Mouse (Mus musculus) Patski (cell line): Measurements from ENCODE around the gene Ltb4r2. TPM values are rescaled to one million over a fixed set of nuclear protein-coding genes. Genes with fewer than 3 reads are reported as not detected.
A peak's percentile ranks its signal among the peaks of the same experiment; 100 is the strongest.

Experiments
- ATAC-seq: fragments of 100-300 bp; one replicate; pipeline ENCODE4 v1.8.0; 2021
- CTCF ChIA-PET: fragments of 350-600 bp; sonication (Branson Sonifier 250); formaldehyde crosslinking; loops from one replicate; lab custom pipeline; 2022; ENCODE audit warnings: inconsistent platforms; lab: Charles Lee
- POLR2A ChIA-PET: fragments of 350-600 bp; sonication (Branson Sonifier 250); formaldehyde crosslinking; loops from one replicate; lab custom pipeline; 2022; ENCODE audit warnings: antibody characterized with exemption, inconsistent platforms; lab: Charles Lee
- DNase-seq: peaks from one replicate; pipeline ENCODE4 v3.0.0-alpha.2; 2011; ENCODE audit warnings: low read depth, low spot score
- H3K27me3 ChIP-seq: fragments of 371-371 bp; one replicate; pipeline ENCODE4 v1.5.1; 2021
- CTCF ChIP-seq: fragments of 100-300 bp; IDR thresholded peaks from one replicate; pipeline ENCODE4 v1.5.1; 2021
- in situ Hi-C: fragments of 300-500 bp; cut with MboI; formaldehyde crosslinking; loops from 3 replicates; pipeline ENCODE4 v1.11.1; 2018; ENCODE audit warnings: low pct_unique_long_range_greater_than_20kb, mixed read lengths
- polyA plus RNA-seq: library from polyadenylated mRNA; unstranded; gene quantifications from one replicate; pipeline ENCODE4 v1.2.3, GENCODE M21; 2021

Gene Ltb4r2
- not detected for polyA plus RNA-seq

GRCm38 (mm10) chr14:55761163-55761562, at the start of gene Ltb4r2:
TSS of gene Ltb4r2 (plus strand) at chr14:55761428.
- in situ Hi-C loops: no loop called here
- TF ChIP-seq CTCF: no peak
- ATAC-seq: no peak
- no peak for DNase-seq
- ChIA-PET POLR2A (no interaction called here), CTCF (interaction anchor here (0.8 to 1.9 kb wide), 3 partner anchors 10 to 77 kb away, joined by 3 to 5 read pairs (median 3); no protein-coding TSS in a partner anchor)
- no peaks in the 10 kb centered on the region for H3K27me3 ChIP-seq

DNA sequence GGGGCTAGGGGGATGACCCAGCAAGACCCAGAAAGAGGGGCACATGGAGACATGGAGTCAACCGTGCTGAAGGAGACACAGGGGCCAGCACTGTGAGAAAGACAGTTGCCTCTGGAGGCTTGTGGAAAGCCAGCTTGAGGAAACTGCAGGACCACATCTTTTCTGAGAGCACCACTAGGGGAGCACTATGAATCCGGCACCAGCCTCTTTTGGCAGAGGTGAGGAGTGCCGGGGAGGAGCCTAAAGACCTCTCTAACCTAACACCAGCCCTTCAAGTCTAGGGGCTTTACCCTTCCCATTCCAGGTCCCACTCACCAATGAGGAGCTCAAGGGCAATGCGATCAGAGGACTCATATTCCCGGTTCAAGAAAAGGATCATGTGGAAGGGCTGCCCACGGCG, 49.4 kb upstream of the Ltb4r2 start:
- H3K27me3 ChIP-seq: no peaks in the 10 kb centered on the region
- ChIA-PET POLR2A (interaction anchor here (0.5 kb wide), 1 partner anchor 47 kb away, joined by 5 read pairs; no protein-coding TSS in a partner anchor), CTCF (interaction anchor here (1.3 to 1.4 kb wide), 2 partner anchors 11 to 37 kb away, joined by 3 to 4 read pairs; no protein-coding TSS in a partner anchor)
- DNase-seq: no peak
- no peak for ATAC-seq
- no peak for TF ChIP-seq CTCF
- in situ Hi-C loops: no loop called here

DNA sequence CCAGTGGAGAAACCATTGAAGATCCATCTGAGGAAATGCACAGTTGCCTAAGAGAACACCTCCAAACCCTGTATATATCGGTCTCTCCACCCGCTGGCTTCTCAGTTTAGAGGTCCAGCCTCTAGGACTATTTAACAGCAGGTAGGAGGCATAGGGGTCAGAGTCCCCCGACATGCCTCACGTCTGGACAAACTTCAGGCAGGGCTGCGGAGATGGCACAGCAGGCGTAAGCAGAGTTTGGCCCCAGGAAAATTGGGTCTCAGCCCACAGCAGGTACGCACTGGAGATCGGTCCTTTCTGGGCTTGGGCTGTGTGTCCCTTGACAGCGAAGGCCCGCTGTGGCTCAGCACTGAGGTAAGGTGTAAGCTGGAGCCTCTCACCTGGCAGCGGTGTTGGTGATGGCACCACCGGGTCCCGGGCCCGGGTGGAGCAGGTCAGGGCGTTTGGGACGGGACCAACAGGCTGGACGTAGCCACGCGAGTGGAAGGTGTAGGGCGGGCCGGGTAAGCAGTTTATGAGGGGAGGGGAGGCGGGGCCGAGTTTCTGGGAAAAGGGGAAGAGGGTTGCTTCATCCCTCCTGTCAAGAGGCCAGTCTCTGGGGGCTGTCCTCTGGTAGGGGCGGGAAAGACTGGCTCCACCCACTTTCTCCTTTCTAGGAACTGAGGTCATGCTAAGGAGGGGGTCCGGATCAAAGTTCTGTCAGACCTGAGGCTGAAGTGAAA, 48.1 kb upstream of the Ltb4r2 start:
- H3K27me3 ChIP-seq: no peaks in the 10 kb centered on the region
- DNase-seq (no peak), ATAC-seq (no peak)
- in situ Hi-C loops: no loop called here
- TF ChIP-seq CTCF: no peak
- CTCF ChIA-PET: interaction anchor here (1.1 to 1.4 kb wide), 3 partner anchors 12 to 30 kb away, joined by 3 to 4 read pairs (median 4); no protein-coding TSS in a partner anchor
- POLR2A ChIA-PET: interaction anchor here (1.2 kb wide), 1 partner anchor 12 kb away, joined by 3 read pairs; no protein-coding TSS in a partner anchor

GRCm38 (mm10) chr14:55713729-55714122, 47.5 kb upstream of the Ltb4r2 start, which contains the start of gene Tgm1:
TSS of gene Tgm1 (minus strand) at chr14:55713926.
- in situ Hi-C loops: no loop called here
- DNase-seq (no peak), ATAC-seq (no peak)
- no peak for TF ChIP-seq CTCF
- ChIA-PET CTCF (interaction anchor here (1.1 to 1.7 kb wide), 3 partner anchors 22 to 29 kb away, joined by 3 to 5 read pairs (median 4); no protein-coding TSS in a partner anchor), POLR2A (interaction anchor here (0.9 to 1.2 kb wide), 2 partner anchors 10 to 13 kb away, joined by 3 read pairs; no protein-coding TSS in a partner anchor)
- no peaks in the 10 kb centered on the region for H3K27me3 ChIP-seq

GRCm38 (mm10) chr14:55714893-55715292, 46.3 kb upstream of the Ltb4r2 start:
- in situ Hi-C loops: no loop called here
- H3K27me3 ChIP-seq: no peaks in the 10 kb centered on the region
- DNase-seq: no peak
- ChIA-PET CTCF (interaction anchor here (1.7 to 3.0 kb wide), 2 partner anchors 28 to 33 kb away, joined by 5 to 20 read pairs; partner anchors contain the start of gene Tinf2), POLR2A (interaction anchor here (0.7 kb wide), 1 partner anchor 28 kb away, joined by 6 read pairs; no protein-coding TSS in a partner anchor)
- peak; percentile 24 for ATAC-seq
- TF ChIP-seq CTCF: no peak

GRCm38 (mm10) chr14:55716271-55716670, 45.0 kb upstream of the Ltb4r2 start:
- TF ChIP-seq CTCF: no peak
- ChIA-PET CTCF (interaction anchor here (1.4 to 3.0 kb wide), 4 partner anchors 15 to 35 kb away, joined by 3 to 20 read pairs (median 7); partner anchors contain the start of gene Tinf2), POLR2A (interaction anchor here (1.0 to 1.4 kb wide), 2 partner anchors 9 to 16 kb away, joined by 3 read pairs; no protein-coding TSS in a partner anchor)
- peak; percentile 4 for ATAC-seq
- no peak for DNase-seq
- H3K27me3 ChIP-seq: no peaks in the 10 kb centered on the region
- in situ Hi-C loops: no loop called here

- DNase-seq (peak; percentile 85), ATAC-seq (peak; percentile 85)
- CTCF ChIA-PET: interaction anchor here (1.4 to 3.0 kb wide), 4 partner anchors 14 to 35 kb away, joined by 3 to 20 read pairs (median 7); partner anchors contain the start of gene Tinf2
- H3K27me3 ChIP-seq: no peaks in the 10 kb centered on the region
- POLR2A ChIA-PET: interaction anchor here (0.8 to 1.4 kb wide), 3 partner anchors 8 to 30 kb away, joined by 3 read pairs; no protein-coding TSS in a partner anchor
- in situ Hi-C loops: no loop called here
- TF ChIP-seq CTCF: no peak
Measured at GRCm38 (mm10) chr14:55716884-55717283, 44.3 kb upstream of the Ltb4r2 start.

DNA sequence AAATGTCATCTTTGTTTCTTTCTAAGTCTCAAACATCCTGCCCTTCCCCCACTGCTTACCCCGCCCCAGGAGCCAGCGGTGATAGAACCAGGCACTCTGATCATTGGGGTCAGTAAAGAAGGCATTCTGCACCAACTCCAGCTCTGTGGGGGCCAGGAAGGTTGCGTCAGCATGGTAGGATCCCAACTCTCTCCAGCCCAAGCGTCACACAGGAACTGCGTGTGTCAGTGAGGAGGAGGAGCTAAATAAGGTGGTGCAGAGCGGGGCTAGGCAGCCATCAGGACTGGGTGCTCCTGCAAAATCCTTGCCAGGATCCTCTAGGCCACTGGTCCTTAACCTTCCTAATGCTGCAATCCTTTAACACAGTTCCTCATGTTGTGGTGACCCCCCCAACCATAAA, 41.5 kb upstream of the Ltb4r2 start:
- CTCF ChIA-PET: no interaction called here
- no peak for DNase-seq
- no peaks in the 10 kb centered on the region for H3K27me3 ChIP-seq
- TF ChIP-seq CTCF: no peak
- in situ Hi-C loops: no loop called here
- POLR2A ChIA-PET: no interaction called here
- no peak for ATAC-seq

DNA sequence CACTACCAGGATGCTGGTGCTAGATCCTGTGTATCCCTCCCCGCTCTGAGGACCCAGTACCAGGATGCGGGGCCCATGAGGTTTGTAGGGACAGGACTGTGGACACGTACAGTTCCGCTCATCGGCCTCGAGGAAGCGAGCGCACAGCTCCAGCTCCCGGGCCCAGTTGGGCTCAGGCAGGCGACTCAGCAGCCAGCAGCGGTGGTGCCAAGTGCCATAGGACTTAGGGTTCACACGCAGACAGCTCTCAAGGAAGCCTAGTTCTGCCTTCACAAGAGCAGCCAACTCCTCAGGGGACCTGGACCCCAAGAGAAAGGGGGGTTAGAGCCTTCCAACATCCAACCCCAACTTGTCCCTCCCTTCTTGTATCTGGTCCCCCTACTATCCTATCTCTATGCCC, 40.6 kb upstream of the Ltb4r2 start:
- ChIA-PET CTCF (interaction anchor here (1.0 to 3.3 kb wide), 4 partner anchors 14 to 39 kb away, joined by 5 to 15 read pairs (median 6); partner anchors contain the start of gene Tinf2), POLR2A (no interaction called here)
- ATAC-seq (no peak), DNase-seq (no peak)
- no peak for TF ChIP-seq CTCF
- in situ Hi-C loops: no loop called here
- no peaks in the 10 kb centered on the region for H3K27me3 ChIP-seq

DNA sequence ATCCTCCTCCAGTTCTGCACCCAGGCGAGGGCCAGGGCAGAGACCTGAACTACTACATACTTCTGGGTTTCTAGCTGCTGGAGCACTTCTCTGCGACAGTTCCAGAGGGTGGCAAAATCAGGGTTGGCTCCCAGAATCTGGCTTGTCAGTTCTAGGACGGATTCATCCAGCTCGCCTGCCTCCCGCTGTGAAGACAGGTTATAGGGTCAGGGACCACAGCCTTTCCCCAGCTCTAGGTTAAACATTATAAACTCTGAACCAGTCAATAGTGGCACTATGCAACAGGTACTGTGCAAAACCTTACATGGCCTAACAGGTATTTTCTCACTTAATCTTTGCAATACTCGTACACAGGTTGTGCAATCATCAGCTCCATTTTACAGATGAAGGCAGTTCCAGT, 40.2 kb upstream of the Ltb4r2 start:
- no peaks in the 10 kb centered on the region for H3K27me3 ChIP-seq
- in situ Hi-C loops: no loop called here
- CTCF ChIA-PET: interaction anchor here (1.0 to 3.3 kb wide), 6 partner anchors 14 to 39 kb away, joined by 3 to 15 read pairs (median 5); partner anchors contain the start of gene Tinf2
- ATAC-seq: no peak
- POLR2A ChIA-PET: no interaction called here
- no peak for TF ChIP-seq CTCF
- no peak for DNase-seq
